Mouse (Mus musculus): ENCODE results near the gene Mettl7a3. TPM values are rescaled to one million over a fixed set of nuclear protein-coding genes. Genes with fewer than 3 reads are reported as not detected.

Mettl7a3 gene
- total RNA-seq (2014; rRNA removed) (not detected in 2 replicates), polyA plus RNA-seq (2015; fragmentation: Nextera tagmentation; extraction: Ambion mirVana) (not detected in 2 replicates)

DNA sequence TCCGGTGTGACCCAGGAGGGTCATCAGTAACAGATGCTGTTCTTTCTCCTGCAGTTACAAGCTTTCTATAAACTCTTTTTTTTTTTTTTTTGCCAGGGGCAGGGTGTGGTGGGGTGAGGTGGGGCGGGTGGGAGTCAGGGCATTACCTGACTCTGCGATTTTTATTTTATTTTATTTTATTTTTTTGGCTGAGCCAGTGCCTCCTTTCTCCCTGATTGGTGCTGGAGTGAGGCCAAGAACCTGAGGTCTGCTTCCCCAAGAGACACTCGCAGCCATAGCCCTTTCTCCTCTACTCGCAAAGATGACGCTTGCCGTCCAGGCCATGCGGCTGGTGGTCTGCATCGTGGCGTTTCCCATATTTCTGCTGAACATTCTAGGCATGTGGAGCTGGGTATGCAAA lies at the start of gene Mettl7a3:
TSS of gene Mettl7a3 (plus strand) at position 301 of the 400 bp plus-strand sequence.
- ATAC-seq (no peak), DNase-seq (no peak)
- Histone ChIP-seq H3K9ac (no peak within 1 kb of the TSS), H3K4me3 (ENCODE audit: low read depth, low read length) (no peak within 1 kb of the TSS), H3K4me2 (ENCODE audit: low read depth) (no peak within 1 kb of the TSS), H3K27me3 (ENCODE audit: insufficient read depth, low read length) (no peaks in the 10 kb centered on the region), H3K4me1 (ENCODE audit: insufficient read depth) (no peaks in the 10 kb centered on the region), H3K27ac (ENCODE audit: low read depth, low read length) (no peak within 1 kb of the TSS), H3K36me3 (ENCODE audit: insufficient read depth) (no peaks in the 10 kb centered on the region), H3K9me3 (ENCODE audit: low read length) (no peaks in the 10 kb centered on the region)
- no peak for TF ChIP-seq CTCF (IDR thresholded peaks at IDR 0.05; ENCODE audit: low read depth)
- WGBS: 78% methylated on average over 10 of the region's 10 CpGs

DNA sequence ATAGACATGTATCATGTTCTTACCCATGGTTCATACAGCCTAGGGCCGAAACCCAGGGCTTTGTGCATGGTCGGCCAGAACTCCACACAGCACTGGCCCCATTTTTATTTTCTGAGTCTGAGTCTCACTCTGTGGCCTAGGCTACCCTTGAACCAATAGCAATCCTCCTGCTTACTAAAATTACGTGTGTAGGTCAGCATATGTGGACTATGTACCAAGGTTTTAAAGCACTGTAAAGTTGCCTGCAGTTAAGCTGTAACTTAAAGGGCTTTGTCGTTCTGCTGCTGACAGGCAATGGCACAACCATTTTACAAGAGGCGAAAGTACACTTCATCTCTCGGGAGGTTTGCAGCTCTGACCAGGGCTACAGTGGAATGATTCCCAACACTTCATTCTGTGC lies 45.7 kb upstream of the Mettl7a3 start:
- Histone ChIP-seq H3K9me3 (ENCODE audit: low read length) (no peaks in the 10 kb centered on the region), H3K4me1 (ENCODE audit: insufficient read depth) (no peaks in the 10 kb centered on the region), H3K36me3 (ENCODE audit: insufficient read depth) (no peaks in the 10 kb centered on the region), H3K4me3 (ENCODE audit: low read depth, low read length) (no peak overlapping the region), H3K27me3 (ENCODE audit: insufficient read depth, low read length) (no peaks in the 10 kb centered on the region), H3K4me2 (ENCODE audit: low read depth) (no peak overlapping the region), H3K9ac (no peak overlapping the region), H3K27ac (ENCODE audit: low read depth, low read length) (no peak overlapping the region)
- TF ChIP-seq CTCF (IDR thresholded peaks at IDR 0.05; ENCODE audit: low read depth): no peak
- DNase-seq (no peak), ATAC-seq (no peak)
- 94% methylated on average over 6 of the region's 6 CpGs for WGBS

- H3K4me1 ChIP-seq (ENCODE audit: insufficient read depth): no peaks in the 10 kb centered on the region
- WGBS: 69% methylated on average over 5 of the region's 5 CpGs
- H3K4me2 ChIP-seq (ENCODE audit: low read depth): no peak overlapping the region
- ATAC-seq: no peak
- H3K36me3 ChIP-seq (ENCODE audit: insufficient read depth): no peaks in the 10 kb centered on the region
- TF ChIP-seq CTCF (IDR thresholded peaks at IDR 0.05; ENCODE audit: low read depth): no peak
- no peaks in the 10 kb centered on the region for H3K9me3 ChIP-seq (ENCODE audit: low read length)
- H3K4me3 ChIP-seq (ENCODE audit: low read depth, low read length): no peak overlapping the region
- no peak overlapping the region for H3K27ac ChIP-seq (ENCODE audit: low read depth, low read length)
- no peak for DNase-seq
- H3K27me3 ChIP-seq (ENCODE audit: insufficient read depth, low read length): no peaks in the 10 kb centered on the region
- H3K9ac ChIP-seq: no peak overlapping the region
These were observed 43.9 kb upstream of the Mettl7a3 start for GRCm38 (mm10) chr15:100290858-100291257.

- Histone ChIP-seq H3K9me3 (ENCODE audit: low read length) (no peaks in the 10 kb centered on the region), H3K9ac (no peak overlapping the region), H3K4me3 (ENCODE audit: low read depth, low read length) (no peak overlapping the region), H3K27me3 (ENCODE audit: insufficient read depth, low read length) (no peaks in the 10 kb centered on the region), H3K36me3 (ENCODE audit: insufficient read depth) (no peaks in the 10 kb centered on the region), H3K4me1 (ENCODE audit: insufficient read depth) (no peaks in the 10 kb centered on the region), H3K27ac (ENCODE audit: low read depth, low read length) (no peak overlapping the region), H3K4me2 (ENCODE audit: low read depth) (no peak overlapping the region)
- TF ChIP-seq CTCF (IDR thresholded peaks at IDR 0.05; ENCODE audit: low read depth): no peak
- DNase-seq: no peak
- 78% methylated on average over 7 of the region's 7 CpGs for WGBS
- no peak for ATAC-seq
These were observed 42.4 kb upstream of the Mettl7a3 start for GRCm38 (mm10) chr15:100292326-100292725.

- DNase-seq (no peak), ATAC-seq (no peak)
- Histone ChIP-seq H3K9me3 (ENCODE audit: low read length) (no peaks in the 10 kb centered on the region), H3K27me3 (ENCODE audit: insufficient read depth, low read length) (no peaks in the 10 kb centered on the region), H3K27ac (ENCODE audit: low read depth, low read length) (no peak overlapping the region), H3K9ac (no peak overlapping the region), H3K36me3 (ENCODE audit: insufficient read depth) (no peaks in the 10 kb centered on the region), H3K4me2 (ENCODE audit: low read depth) (no peak overlapping the region), H3K4me1 (ENCODE audit: insufficient read depth) (no peaks in the 10 kb centered on the region), H3K4me3 (ENCODE audit: low read depth, low read length) (no peak overlapping the region)
- 94% methylated on average over 5 of the region's 5 CpGs for WGBS
- no peak for TF ChIP-seq CTCF (IDR thresholded peaks at IDR 0.05; ENCODE audit: low read depth)
These were observed 36.9 kb upstream of the Mettl7a3 start for GRCm38 (mm10) chr15:100297856-100298255.

GRCm38 (mm10) chr15:100300499-100300898 lies 34.2 kb upstream of the Mettl7a3 start:
- Histone ChIP-seq H3K27me3 (ENCODE audit: insufficient read depth, low read length) (no peaks in the 10 kb centered on the region), H3K9me3 (ENCODE audit: low read length) (no peaks in the 10 kb centered on the region), H3K4me2 (ENCODE audit: low read depth) (no peak overlapping the region), H3K4me1 (ENCODE audit: insufficient read depth) (no peaks in the 10 kb centered on the region), H3K36me3 (ENCODE audit: insufficient read depth) (no peaks in the 10 kb centered on the region), H3K27ac (ENCODE audit: low read depth, low read length) (no peak overlapping the region), H3K4me3 (ENCODE audit: low read depth, low read length) (no peak overlapping the region), H3K9ac (no peak overlapping the region)
- 75% methylated on average over 6 of the region's 6 CpGs for WGBS
- ATAC-seq (no peak), DNase-seq (no peak)
- no peak for TF ChIP-seq CTCF (IDR thresholded peaks at IDR 0.05; ENCODE audit: low read depth)

DNA sequence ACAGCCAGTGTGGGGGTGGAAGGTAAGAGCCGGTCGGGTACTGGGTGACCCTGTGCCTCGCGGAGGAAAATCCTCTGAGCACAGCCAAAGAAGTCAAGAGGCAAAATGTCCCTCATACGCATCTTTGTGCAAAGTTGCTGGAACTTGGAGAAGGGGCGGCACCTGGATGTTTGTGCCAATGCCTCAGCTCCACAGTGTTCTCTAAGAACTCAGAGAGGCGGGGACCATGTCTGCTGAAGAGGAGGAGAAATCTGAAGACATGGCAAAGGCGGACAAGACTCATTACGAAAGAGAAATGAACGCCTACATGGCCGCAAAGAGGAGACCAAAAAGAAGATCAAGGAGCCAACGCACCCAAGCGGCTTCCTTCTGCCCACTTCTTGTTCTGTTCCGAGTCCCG lies 33.2 kb upstream of the Mettl7a3 start:
- DNase-seq (no peak), ATAC-seq (no peak)
- WGBS: 72% methylated on average over 15 of the region's 15 CpGs
- Histone ChIP-seq H3K4me2 (ENCODE audit: low read depth) (no peak overlapping the region), H3K4me1 (ENCODE audit: insufficient read depth) (no peaks in the 10 kb centered on the region), H3K27me3 (ENCODE audit: insufficient read depth, low read length) (no peaks in the 10 kb centered on the region), H3K9me3 (ENCODE audit: low read length) (no peaks in the 10 kb centered on the region), H3K27ac (ENCODE audit: low read depth, low read length) (no peak overlapping the region), H3K4me3 (ENCODE audit: low read depth, low read length) (no peak overlapping the region), H3K9ac (no peak overlapping the region), H3K36me3 (ENCODE audit: insufficient read depth) (no peaks in the 10 kb centered on the region)
- TF ChIP-seq CTCF (IDR thresholded peaks at IDR 0.05; ENCODE audit: low read depth): no peak

Data from forebrain, postnatal 0 days (tissue).